Mouse (Mus musculus): Measurements from ENCODE around the gene Eif3l.

- no peak for TF ChIP-seq CTCF (IDR thresholded peaks at IDR 0.05; ENCODE audit: insufficient read depth, low read length)
- no peak for TF ChIP-seq POLR2A (IDR thresholded peaks at IDR 0.05; ENCODE audit: borderline replicate concordance, extremely low read depth, low read depth, low read length)
Observed at GRCm38 (mm10) chr15:79050160-79050845, 24.7 kb upstream of the Eif3l start.

All from lung, adult 2 months (tissue).